Mouse (Mus musculus) megakaryocyte-erythroid progenitor cell, adult 5 weeks (primary cell): ENCODE measurements around the gene Per1. TPM values are rescaled to one million over a fixed set of nuclear protein-coding genes. Genes with fewer than 3 reads are reported as not detected.

Source experiments
- polyA plus RNA-seq: library from polyadenylated mRNA; stranded (reverse); fragments of >175 nt; gene quantifications from 2 replicates; pipeline ENCODE4 v1.2.3, GENCODE M21; 2012

The Per1 gene
- polyA plus RNA-seq, result 120 and 156 TPM in 2 replicates

DNA sequence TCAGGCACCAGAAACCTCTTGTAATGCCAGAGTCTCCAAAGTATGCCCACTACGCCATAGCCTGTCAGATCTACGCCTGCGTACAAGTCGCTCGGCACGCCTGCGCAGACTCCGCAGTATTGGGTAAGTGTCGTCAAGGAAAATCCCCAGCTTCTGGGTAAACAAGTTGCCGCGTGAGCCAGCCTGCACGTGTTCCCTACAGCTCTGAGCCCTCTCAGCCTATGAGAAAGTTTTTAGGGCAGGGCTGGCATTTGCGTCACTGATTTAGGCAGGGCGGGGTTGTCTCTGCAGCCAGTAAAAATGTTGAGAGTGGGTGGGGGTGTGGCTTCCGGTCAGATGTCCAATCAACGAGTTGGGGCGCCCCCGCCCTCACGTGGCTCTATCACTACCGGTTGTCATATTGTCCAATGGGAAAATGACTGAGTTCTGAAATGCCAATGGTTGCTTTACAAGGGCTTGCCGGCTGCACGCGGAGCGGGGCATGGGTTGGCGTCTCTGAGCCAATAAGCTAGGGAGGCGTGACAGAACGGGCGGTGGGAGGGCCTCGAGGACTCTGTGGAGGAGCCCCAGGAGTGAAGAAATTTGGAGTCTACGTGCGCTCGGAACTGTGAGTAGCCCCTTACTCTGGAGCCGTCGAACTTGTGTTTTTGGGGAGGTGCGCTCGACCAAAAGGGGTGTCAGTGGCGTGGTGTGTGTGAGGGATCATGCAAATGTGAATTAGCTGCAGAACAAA is at the start of gene Per1:
Gene Per1, plus strand, starts transcription at position 521 of the 733 bp plus-strand sequence.

DNA sequence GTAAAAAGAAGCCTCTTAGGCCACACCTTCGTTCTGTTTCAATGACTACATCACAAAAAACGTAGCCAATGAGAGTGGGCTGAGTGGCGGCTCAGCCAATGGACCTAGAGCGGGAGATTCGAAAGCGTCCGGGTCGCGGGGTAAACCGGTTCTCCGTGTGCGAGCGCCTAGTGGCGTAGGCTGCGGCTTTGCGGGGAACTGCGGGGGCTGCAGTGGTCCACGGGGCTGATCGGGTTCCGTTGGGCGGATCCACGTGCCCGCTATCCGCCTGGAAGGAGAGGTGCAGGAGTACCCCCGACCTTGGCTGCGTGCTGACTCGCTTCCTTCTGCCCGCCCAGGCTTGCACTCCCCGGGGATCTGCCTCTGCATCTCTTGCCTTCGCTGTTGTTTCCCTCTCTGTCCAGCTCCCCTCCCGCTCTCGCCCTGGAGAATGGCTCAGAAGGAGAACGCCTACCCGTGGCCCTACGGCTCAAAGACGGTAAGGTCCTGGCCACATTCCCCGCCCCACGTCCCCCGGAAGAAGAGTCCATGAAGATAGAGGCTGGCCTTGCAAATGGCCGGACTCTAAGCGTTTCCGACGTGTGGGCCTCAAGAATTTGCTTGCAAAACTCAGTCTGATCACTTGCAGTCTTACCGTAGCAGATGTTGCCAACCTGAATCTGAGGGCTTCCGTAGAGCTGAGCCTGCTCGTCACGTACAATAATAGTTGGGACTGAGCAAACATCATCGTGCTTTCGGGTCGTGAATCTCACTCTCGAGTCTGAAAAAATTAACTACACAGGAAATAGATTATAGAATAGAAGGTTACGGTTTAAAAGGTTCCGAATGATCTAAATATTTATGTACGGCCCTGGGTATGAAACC is 49.3 kb upstream of the Per1 start, which contains the start of gene Aurkb:
Gene Aurkb, plus strand, starts transcription at position 117 of the 864 bp plus-strand sequence.

DNA sequence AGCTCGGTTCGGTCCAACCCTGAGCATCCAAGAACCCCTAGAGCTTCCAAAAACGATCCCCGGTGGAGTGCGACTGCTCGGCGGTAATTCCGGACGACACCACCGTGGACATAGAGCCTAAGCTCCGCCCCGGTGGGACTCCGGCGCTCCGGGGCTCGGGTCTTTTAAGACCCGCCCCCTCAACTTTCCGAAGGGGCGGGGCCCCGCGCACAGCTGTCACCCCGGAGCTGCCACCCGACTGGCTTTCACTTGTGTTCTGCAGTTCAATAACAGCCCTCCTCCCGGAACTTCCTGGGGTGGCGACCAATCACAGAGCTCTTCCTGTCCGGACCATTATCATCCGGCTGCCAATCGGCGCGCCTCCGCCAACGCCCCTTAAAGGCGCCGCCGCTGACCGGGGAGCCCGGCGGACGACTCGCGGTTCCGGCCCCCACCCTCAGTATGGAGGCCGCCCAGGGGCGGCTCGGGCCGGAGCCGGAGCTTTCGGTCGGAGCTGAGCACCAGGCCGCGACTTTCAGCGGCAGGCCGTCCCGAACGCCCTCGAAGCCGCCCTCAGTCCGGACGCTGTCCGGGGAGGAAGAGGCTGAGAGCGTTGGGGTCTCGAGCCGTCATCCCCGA is 35.6 kb upstream of the Per1 start, which contains the start of gene Borcs6:
Gene Borcs6, plus strand, starts transcription at position 361 of the 618 bp plus-strand sequence.

DNA sequence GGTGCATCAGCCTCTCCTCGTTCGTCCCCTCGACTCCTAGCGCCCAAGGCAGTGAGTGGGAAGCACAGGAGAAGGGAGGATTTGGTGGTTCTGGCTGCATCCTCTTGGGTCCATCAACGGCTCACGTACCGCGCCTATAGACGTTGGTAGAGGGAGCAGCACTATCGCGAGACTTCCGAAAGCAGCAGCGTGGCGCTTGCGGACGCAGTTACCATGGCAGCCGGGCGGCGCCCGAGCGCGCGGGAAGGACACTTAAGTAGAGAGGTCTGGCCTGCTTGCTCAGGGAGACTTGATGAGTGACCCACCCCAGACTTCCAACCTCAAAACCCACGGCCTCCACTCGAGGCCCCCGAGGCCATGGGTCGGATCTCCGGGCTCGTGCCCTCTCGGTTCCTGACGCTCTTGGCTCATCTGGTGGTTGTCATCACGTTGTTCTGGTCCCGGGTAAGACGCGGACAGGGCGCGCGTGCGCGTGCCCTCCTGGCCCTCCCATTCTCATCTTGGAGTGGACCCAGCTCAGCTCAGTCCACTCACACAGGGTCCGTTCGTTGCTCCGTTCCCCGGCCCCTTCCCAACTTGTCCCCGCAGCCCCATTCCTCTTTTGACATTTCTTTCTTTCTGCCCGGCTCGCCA is 24.3 kb upstream of the Per1 start, which contains the start of gene Tmem107:
Gene Tmem107, plus strand, starts transcription at position 217 of the 633 bp plus-strand sequence.

DNA sequence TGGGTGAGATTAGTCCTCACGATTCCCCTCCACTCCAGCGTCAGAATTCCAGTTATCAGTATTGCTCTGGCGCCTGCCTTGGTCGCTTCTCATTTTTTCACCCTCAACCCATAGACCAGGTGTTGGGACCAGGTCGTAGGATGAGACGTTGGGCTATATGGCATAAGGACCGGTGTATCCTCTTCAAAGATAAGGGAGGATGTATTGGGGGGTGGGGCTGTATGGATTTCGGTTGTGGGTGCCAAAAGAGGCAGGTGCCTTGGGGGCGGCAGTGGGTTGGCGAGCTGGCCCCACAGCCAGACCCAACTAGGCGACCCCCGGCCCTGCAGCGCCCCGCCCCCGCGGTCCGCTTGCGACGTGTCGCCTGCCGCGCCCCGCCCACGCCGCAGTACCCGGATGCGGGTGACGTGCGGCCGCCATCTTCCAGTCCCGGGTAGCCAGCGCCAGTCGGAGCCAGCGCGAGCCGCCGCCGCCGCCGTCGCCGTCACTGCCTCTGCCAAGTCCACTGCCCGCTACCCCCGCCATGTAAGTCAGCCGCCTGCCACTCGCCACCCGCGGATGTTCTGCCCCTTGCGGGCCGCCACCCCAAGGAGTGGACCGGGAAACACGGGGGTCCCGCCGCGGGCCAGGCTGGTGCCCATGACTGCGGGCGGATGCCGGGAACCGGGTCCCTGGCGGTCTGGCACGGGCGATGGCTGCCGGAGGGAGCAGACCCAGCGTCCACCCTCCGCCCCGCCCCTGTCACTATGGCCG is 6.7 kb upstream of the Per1 start, which contains the start of gene Vamp2:
Gene Vamp2, plus strand, starts transcription at position 388 of the 753 bp plus-strand sequence.

DNA sequence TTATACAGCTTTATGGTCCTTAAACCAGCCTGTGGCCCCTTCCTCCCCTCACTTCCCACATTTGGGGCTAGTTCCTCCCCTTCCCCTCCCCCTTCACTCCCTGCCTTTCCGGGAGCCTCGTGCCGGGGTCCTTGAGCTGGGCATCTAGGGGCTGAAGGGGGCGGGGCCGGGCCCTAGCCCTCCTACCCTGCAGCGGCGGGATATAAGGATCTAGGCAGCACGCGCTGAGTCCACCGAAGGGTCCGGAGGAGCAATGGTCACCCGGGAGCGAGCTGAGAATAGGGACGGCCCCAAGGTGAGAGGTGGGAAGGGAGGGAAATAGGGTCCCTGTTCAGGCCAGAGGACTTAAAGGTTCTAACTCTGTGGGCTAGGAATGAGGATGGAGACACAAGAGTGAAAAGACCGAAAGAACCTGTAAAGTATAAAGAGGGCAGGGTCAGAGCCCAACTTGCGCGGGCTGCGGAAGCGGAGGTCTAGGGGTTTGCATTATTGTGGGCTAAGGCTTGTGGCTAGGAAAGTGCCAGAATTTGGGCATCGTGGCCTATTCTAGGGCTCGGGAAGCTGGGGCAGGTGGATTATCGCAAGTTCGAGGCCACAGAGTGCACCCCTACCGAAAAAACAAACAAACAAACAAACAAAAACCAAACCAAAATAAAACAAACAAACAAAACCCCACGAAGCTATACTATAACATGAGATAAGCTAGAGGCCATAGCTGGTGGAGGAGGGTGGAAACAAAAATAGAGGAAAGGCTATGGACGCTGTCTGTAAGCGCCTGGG is 25.4 kb downstream of the Per1 start, which contains the start of gene Hes7:
Gene Hes7, plus strand, starts transcription at position 184 of the 780 bp plus-strand sequence.

DNA sequence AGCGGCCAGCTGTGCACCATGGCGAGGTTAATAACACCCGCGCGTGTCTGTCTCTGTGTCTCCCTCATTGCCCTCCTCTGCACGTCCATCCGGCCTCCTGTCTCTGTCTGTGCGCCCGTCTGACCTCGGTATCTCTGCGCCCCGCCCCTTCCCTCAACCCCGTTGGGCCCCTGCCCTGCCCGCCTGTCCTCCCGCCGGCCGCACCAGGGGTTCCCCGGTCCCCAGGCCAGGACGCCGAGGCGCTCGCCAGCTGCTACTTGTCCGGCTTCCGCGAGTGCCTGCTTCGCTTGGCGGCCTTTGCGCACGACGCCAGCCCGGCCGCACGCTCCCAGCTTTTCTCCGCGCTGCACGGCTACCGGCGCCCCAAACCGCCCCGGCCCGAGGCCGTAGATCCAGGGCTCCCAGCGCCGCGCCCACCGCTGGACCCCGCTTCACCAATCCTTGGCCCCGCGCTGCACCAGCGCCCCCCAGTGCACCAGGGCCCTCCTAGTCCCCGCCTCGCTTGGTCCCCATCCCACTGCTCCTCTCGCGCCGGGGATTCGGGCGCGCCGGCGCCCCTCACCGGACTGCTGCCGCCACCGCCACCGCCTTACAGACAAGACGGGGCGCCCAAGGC is 27.4 kb downstream of the Per1 start, which contains the start of gene 9130213A22Rik:
Gene 9130213A22Rik, minus strand, starts transcription at position 254 of the 616 bp plus-strand sequence.

DNA sequence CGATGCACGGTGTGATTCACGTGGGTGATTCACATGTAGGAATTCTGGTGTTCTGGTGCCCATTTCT is 30.7 kb downstream of the Per1 start, which contains the start of gene Aloxe3:
Gene Aloxe3, plus strand, starts transcription at position 45 of the 67 bp plus-strand sequence.

DNA sequence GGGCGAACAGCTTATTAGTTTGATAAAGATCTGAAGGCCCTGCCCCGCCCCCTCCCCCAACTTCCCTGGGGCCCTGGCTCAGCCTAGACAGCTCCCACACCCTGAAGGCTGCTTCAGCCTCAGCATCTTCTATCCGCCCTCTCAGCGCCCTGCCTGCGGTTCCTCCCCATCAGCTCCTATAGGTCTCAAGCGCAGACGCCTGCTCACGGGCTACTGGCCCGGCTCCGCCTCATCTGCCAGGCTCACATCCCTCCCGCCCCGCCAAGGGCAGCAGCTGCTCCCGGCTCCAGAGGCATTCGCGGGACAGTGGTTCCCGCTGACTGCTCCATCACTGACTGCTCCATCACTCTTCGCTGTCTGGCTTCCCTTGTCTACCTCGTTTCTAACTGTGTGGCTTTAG is 61.8 kb downstream of the Per1 start, which contains the start of gene Alox12b:
Gene Alox12b, plus strand, starts transcription at position 190 of the 400 bp plus-strand sequence.

Other genes starting within 250 kb of the Per1 start
- gene Ndel1, start 223.4 kb upstream of the Per1 start, polyA plus RNA-seq, result 45.0 and 50.0 TPM in 2 replicates
- 0.03 TPM in 2 replicates for gene Rnf222, start 206.7 kb upstream of the Per1 start, polyA plus RNA-seq
- 275 and 292 TPM in 2 replicates for gene Rpl26, start 193.6 kb upstream of the Per1 start, polyA plus RNA-seq
- not detected in 2 replicates for gene Odf4, start 168.1 kb upstream of the Per1 start, polyA plus RNA-seq
- gene Arhgef15, start 137.7 kb upstream of the Per1 start, polyA plus RNA-seq, result 0.56 and 0.79 TPM in 2 replicates
- 2.1 TPM in 2 replicates for gene Slc25a35, start 127.1 kb upstream of the Per1 start, polyA plus RNA-seq
- 15.6 and 17.3 TPM in 2 replicates for gene Rangrf, start 120.0 kb upstream of the Per1 start, polyA plus RNA-seq
- gene Pfas, start 86.8 kb upstream of the Per1 start, polyA plus RNA-seq, result 25.3 and 36.6 TPM in 2 replicates
- gene Ctc1, start 79.3 kb upstream of the Per1 start, polyA plus RNA-seq, result 104 and 110 TPM in 2 replicates
- gene Aurkb, start 49.6 kb upstream of the Per1 start, polyA plus RNA-seq, result 93.3 and 166 TPM in 2 replicates
- gene Borcs6, start 35.5 kb upstream of the Per1 start, polyA plus RNA-seq, result 50.1 and 51.5 TPM in 2 replicates
- gene Tmem107, start 24.4 kb upstream of the Per1 start, polyA plus RNA-seq, result 63.6 and 71.5 TPM in 2 replicates
- gene Vamp2, start 6.7 kb upstream of the Per1 start, polyA plus RNA-seq, result 65.9 and 86.0 TPM in 2 replicates
- gene Hes7, start 25.2 kb downstream of the Per1 start, polyA plus RNA-seq, result 2.9 and 3.1 TPM in 2 replicates
- 0.22 and 0.39 TPM in 2 replicates for gene 9130213A22Rik, start 27.4 kb downstream of the Per1 start, polyA plus RNA-seq
- not detected in 2 replicates for gene Aloxe3, start 30.7 kb downstream of the Per1 start, polyA plus RNA-seq
- gene Alox12b, start 61.8 kb downstream of the Per1 start, polyA plus RNA-seq, result not detected in 2 replicates
- gene Alox8, start 102.6 kb downstream of the Per1 start, polyA plus RNA-seq, result 0.02 and 0.43 TPM in 2 replicates
- 0.01 TPM in 1 of 2 replicates, not detected in the other for gene Gucy2e, start 141.8 kb downstream of the Per1 start, polyA plus RNA-seq
- 22.6 and 44.8 TPM in 2 replicates for gene Cntrob, start 228.6 kb downstream of the Per1 start, polyA plus RNA-seq
- 5.1 and 6.6 TPM in 2 replicates for gene Trappc1, start 228.8 kb downstream of the Per1 start, polyA plus RNA-seq
- 0.16 and 0.42 TPM in 2 replicates for gene Kcnab3, start 231.0 kb downstream of the Per1 start, polyA plus RNA-seq
- gene Rnf227, start 245.2 kb downstream of the Per1 start, polyA plus RNA-seq, result 3.1 and 7.6 TPM in 2 replicates